Mouse (Mus musculus) CD4-positive, CD25-positive, alpha-beta regulatory T cell, adult 4 months (primary cell): ENCODE measurements around the gene Slit3. TPM values are rescaled to one million over a fixed set of nuclear protein-coding genes. Genes with fewer than 3 reads are reported as not detected.

Experiments
- ATAC-seq: one replicate; pipeline ENCODE4 v1.8.0; 2017
- polyA plus RNA-seq, 2 experiments: library from polyadenylated mRNA; unstranded; fragments of 100-300 nt; shearing (Covaris generic); gene quantifications; one replicate each; pipeline ENCODE4 v1.2.1; 2017

Slit3 gene
- polyA plus RNA-seq, 2 experiments from 2014 or later: not detected

GRCm38 (mm10) chr11:35307992-35308391 lies 187.0 kb downstream of the Slit3 start:
- no peak for ATAC-seq

GRCm38 (mm10) chr11:35315449-35316028 lies 194.5 kb downstream of the Slit3 start:
- ATAC-seq: no peak

- ATAC-seq: no peak
Measured at GRCm38 (mm10) chr11:35317221-35317620, 196.2 kb downstream of the Slit3 start.

- no peak for ATAC-seq
Measured at GRCm38 (mm10) chr11:35317775-35318432, 196.9 kb downstream of the Slit3 start.

- no peak for ATAC-seq
Measured at GRCm38 (mm10) chr11:35318433-35319020, 197.5 kb downstream of the Slit3 start.

DNA sequence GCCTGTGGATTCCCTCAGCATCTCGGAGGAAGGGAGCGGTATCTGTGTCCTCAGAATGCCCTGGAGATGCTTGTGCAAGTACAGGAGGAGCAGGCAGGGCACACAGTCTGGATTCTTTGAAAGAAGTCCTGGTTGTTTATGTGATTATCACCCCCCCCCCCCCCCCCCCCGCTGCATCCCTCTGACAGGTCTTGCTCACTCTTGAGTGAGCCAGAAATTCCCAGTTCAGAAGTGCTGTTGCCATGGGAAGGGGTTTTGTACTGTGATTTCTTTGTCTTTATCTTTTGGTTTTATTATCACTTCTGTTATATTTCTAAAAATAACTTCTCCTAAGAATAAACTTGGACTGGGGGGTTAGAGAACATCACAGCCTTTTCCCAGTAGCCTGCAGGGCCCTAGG lies 199.5 kb downstream of the Slit3 start:
- ATAC-seq: no peak

DNA sequence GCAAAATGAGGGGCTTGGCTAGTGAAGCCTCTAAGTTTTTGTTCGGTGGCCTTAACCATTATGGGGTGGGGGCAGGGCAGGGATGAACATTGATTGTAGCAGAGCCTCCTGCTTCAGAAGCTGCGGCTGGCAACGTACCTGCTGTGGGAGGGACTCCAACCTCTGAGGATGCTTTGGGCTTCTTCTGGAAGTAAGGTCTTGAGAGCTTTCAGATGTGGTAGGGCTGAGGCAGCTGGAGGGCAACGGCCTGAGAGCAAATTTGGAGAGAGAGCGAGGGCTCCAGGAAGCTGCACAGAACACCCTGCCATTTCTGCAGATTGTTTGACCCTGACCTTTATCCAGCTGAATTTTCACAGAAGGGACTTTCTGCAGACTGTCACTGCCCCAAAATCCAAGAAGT lies 203.4 kb downstream of the Slit3 start:
- ATAC-seq: no peak

GRCm38 (mm10) chr11:35325131-35325995 lies 204.3 kb downstream of the Slit3 start:
- ATAC-seq: no peak

DNA sequence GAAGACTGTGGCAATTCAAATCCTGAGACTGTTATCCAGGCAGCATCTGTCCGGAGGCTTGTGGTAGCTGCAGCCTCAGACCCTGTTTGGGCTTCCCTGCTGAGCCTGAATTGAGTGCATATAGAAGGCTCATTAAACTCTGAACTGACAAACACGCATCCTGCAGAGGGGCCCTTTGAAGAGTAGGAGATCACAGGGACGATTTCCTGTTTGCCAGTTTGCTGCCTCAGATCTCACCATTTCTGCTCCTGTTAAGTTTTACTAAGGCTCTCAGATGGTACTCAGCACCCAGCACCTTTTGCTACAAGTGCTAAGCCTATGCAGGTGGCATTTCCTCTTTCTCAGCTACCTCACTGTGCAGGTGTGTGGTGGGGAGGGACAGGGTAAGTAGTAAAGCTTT lies 205.3 kb downstream of the Slit3 start:
- no peak for ATAC-seq

- ATAC-seq: no peak
Measured at GRCm38 (mm10) chr11:35327899-35328298, 206.9 kb downstream of the Slit3 start.

- no peak for ATAC-seq
Measured at GRCm38 (mm10) chr11:35331476-35331875, 210.5 kb downstream of the Slit3 start.

- no peak for ATAC-seq
Measured at GRCm38 (mm10) chr11:35336558-35336957, 215.5 kb downstream of the Slit3 start.

DNA sequence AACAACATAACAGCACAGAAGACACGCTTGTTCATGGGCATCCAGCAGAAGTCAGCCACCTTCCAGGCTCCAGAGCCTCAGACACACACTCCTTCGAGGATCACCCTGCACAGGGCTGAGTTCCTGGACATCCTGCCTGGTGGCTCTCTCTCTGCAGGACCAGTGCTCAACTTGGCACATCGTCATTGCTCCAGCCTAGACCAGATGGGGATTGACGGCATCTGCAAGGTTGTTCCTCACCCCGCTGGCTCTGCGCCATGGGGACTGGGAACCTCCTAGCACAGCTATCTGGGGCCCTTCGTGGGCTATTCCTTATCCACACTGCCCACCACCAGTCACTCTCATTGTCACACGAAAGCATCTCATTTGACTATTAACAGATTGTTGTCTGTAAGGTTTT lies 216.5 kb downstream of the Slit3 start:
- no peak for ATAC-seq

GRCm38 (mm10) chr11:35337927-35338819 lies 217.1 kb downstream of the Slit3 start:
- ATAC-seq: no peak

GRCm38 (mm10) chr11:35340752-35341151 lies 219.7 kb downstream of the Slit3 start:
- no peak for ATAC-seq

- ATAC-seq: no peak
Measured at GRCm38 (mm10) chr11:35342486-35342885, 221.5 kb downstream of the Slit3 start.

GRCm38 (mm10) chr11:35345696-35346480 lies 224.9 kb downstream of the Slit3 start:
- no peak for ATAC-seq

DNA sequence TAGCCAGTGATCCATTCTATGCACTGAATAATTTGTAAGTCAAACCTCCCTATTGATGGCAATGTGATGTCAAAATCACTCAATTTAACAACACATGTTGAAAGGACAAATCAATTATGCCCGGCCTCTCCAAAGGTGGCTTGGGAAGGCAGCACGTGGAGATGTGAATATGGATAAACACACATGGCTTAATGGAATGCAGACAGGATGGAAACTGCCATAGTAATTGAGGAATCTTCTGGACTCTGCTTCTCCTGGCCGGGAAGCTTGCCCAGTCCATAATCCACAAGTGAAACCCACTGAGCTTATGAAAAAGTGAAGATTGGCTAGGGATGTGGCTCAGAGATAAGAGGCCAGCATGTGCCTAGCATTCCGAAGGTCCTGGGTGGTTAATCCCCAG lies 227.1 kb downstream of the Slit3 start:
- no peak for ATAC-seq

DNA sequence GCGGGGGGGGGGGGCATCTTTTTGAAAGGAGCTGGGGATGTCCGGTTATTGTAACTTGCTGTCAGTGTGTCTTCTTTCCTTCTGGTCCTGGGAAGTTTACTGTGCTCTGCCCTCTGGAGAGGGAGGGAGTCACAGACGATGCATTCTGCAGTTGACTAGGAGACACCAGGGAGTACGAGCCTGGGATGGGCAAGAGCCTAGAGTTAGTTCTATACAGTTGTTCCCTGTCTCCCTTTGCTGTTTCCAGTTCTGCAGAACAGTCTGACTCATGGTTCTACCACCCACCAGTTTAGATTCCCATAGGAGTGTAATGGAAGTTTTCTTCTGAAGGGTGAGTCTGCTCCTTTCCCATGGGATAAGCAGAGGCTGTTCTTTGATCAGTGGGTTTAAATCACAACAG lies 229.9 kb downstream of the Slit3 start:
- ATAC-seq: no peak

DNA sequence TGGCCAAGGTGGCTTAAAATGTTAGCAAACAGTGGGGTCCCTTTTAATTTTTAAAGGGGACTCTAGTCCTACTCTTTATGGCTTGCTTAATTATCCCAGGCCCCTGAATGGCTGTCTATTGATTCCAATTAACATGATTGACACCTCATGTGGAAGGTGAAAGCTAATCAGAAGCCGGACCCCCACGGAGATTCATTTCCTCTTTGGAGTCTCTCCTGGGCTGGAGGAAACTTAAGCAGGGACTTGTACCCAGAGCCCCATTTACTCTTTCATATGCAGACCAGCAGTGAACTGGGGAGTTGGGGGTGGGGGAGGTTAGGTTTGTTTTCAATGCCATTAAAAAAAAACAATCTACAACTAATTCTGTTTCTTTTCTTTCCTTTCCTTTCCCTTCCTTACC lies 230.4 kb downstream of the Slit3 start:
- ATAC-seq: no peak

GRCm38 (mm10) chr11:35355811-35356210 lies 234.8 kb downstream of the Slit3 start:
- ATAC-seq: no peak
